Mouse (Mus musculus) erythroblast, embryonic 14.5 days (primary cell): Measurements from ENCODE around the gene Ap4m1. TPM values are rescaled to one million over a fixed set of nuclear protein-coding genes. Genes with fewer than 3 reads are reported as not detected.
"Not testable (repeated sequence)": the region's sequence is repeated elsewhere in the genome, so short reads cannot be mapped to it uniquely, and the experiment has no call there.

Experiments used
- H3K27me3 ChIP-seq: 2 replicates; pipeline ENCODE4 v1.6.1; 2012; ENCODE audit warnings: inconsistent platforms; ENCODE audit not compliant: control insufficient read depth
- H3K36me3 ChIP-seq: 2 replicates; pipeline ENCODE4 v1.6.1; 2012; ENCODE audit warnings: mild to moderate bottlenecking, inconsistent platforms; ENCODE audit not compliant: control insufficient read depth
- H3K4me1 ChIP-seq: 2 replicates; pipeline ENCODE4 v1.6.1; 2012; ENCODE audit warnings: inconsistent platforms; ENCODE audit not compliant: control insufficient read depth
- H3K4me3 ChIP-seq: replicated peaks from 2 replicates; pipeline ENCODE3; 2012; ENCODE audit warnings: moderate library complexity, mild to moderate bottlenecking, inconsistent platforms
- H3K9me3 ChIP-seq: 2 replicates; pipeline ENCODE4 v1.6.1; 2012; ENCODE audit warnings: low read length, inconsistent platforms, mixed read lengths; ENCODE audit not compliant: control insufficient read depth
- GATA1 ChIP-seq: IDR thresholded peaks from 2 replicates; pipeline ENCODE4 v1.6.1; 2012; ENCODE audit warnings: low read length, inconsistent platforms, mixed read lengths
- TAL1 ChIP-seq: IDR thresholded peaks from 3 replicates; pipeline ENCODE4 v1.6.1; 2012; ENCODE audit warnings: low read length, inconsistent platforms, mixed read lengths
- polyA plus RNA-seq: library from polyadenylated mRNA; stranded (reverse); fragments of >175 nt; gene quantifications from 2 replicates; pipeline ENCODE4 v1.2.3, GENCODE M21; 2012

Ap4m1 gene
- polyA plus RNA-seq, 1 experiment, result 1.1 TPM

GRCm38 (mm10) chr5:138193771-138194727 is 22.2 kb downstream of the Ap4m1 start, which contains the start of gene Mblac1:
Gene Mblac1 (plus strand): TSS chr5:138194314.
- Histone ChIP-seq H3K27me3 (no peaks in the 10 kb centered on the region), H3K4me3 (peak within 1 kb of the TSS; percentile 95), H3K4me1 (peaks cover 31% of the 10 kb centered on the region), H3K36me3 (peaks cover 33% of the 10 kb centered on the region), H3K9me3 (no peaks in the 10 kb centered on the region)
- TF ChIP-seq GATA1, result no peak

- Histone ChIP-seq H3K9me3 (no peaks in the 10 kb centered on the region), H3K36me3 (peaks cover 28% of the 10 kb centered on the region), H3K4me1 (peaks cover 27% of the 10 kb centered on the region), H3K27me3 (no peaks in the 10 kb centered on the region), H3K4me3 (peak overlapping the region; percentile 95)
- TF ChIP-seq GATA1 (no peak), TAL1 (no peak)
Measured at GRCm38 (mm10) chr5:138194755-138195345, 23.0 kb downstream of the Ap4m1 start.

GRCm38 (mm10) chr5:138195463-138195862 is 23.7 kb downstream of the Ap4m1 start:
- H3K27me3 ChIP-seq, result no peaks in the 10 kb centered on the region
- H3K4me3 ChIP-seq, result peak overlapping the region; percentile 95
- peaks cover 23% of the 10 kb centered on the region for H3K36me3 ChIP-seq
- no peaks in the 10 kb centered on the region for H3K9me3 ChIP-seq
- TF ChIP-seq GATA1 (no peak), TAL1 (no peak)
- H3K4me1 ChIP-seq, result peaks cover 27% of the 10 kb centered on the region

GRCm38 (mm10) chr5:138199576-138199975 is 27.8 kb downstream of the Ap4m1 start:
- Histone ChIP-seq H3K4me1 (peaks cover 12% of the 10 kb centered on the region), H3K9me3 (peaks cover 6% of the 10 kb centered on the region), H3K36me3 (no peaks in the 10 kb centered on the region), H3K27me3 (no peaks in the 10 kb centered on the region), H3K4me3 (no peak overlapping the region)
- TF ChIP-seq GATA1 (no peak), TAL1 (no peak)

- Histone ChIP-seq H3K4me1 (no peaks in the 10 kb centered on the region), H3K4me3 (no peak overlapping the region)
- TF ChIP-seq GATA1 (no peak), TAL1 (no peak)
Measured at GRCm38 (mm10) chr5:138202086-138202485, 30.3 kb downstream of the Ap4m1 start.

GRCm38 (mm10) chr5:138207253-138207652 is 35.5 kb downstream of the Ap4m1 start:
- Histone ChIP-seq H3K9me3 (peaks cover 28% of the 10 kb centered on the region), H3K4me3 (no peak overlapping the region), H3K36me3 (no peaks in the 10 kb centered on the region), H3K27me3 (no peaks in the 10 kb centered on the region), H3K4me1 (no peaks in the 10 kb centered on the region)
- TF ChIP-seq TAL1, result no peak
- TF ChIP-seq GATA1, result no peak

More at GRCm38 (mm10) chr5:138202086-138202485, 30.3 kb downstream of the Ap4m1 start:
- Histone ChIP-seq H3K9me3 (peaks cover 11% of the 10 kb centered on the region), H3K27me3 (no peaks in the 10 kb centered on the region), H3K36me3 (no peaks in the 10 kb centered on the region)

GRCm38 (mm10) chr5:138207873-138208272 is 36.1 kb downstream of the Ap4m1 start:
- TF ChIP-seq GATA1 (no peak), TAL1 (no peak)
- Histone ChIP-seq H3K4me3 (no peak overlapping the region), H3K36me3 (no peaks in the 10 kb centered on the region), H3K9me3 (peaks cover 28% of the 10 kb centered on the region), H3K4me1 (no peaks in the 10 kb centered on the region), H3K27me3 (no peaks in the 10 kb centered on the region)

- peaks cover 28% of the 10 kb centered on the region for H3K9me3 ChIP-seq
- H3K4me3 ChIP-seq, H3K27me3 ChIP-seq, H3K4me1 ChIP-seq, H3K36me3 ChIP-seq: not testable (repeated sequence)
Measured at GRCm38 (mm10) chr5:138216632-138217031, 44.8 kb downstream of the Ap4m1 start.

GRCm38 (mm10) chr5:138219864-138220263 is 48.1 kb downstream of the Ap4m1 start:
- no peaks in the 10 kb centered on the region for H3K4me1 ChIP-seq
- no peaks in the 10 kb centered on the region for H3K36me3 ChIP-seq
- no peaks in the 10 kb centered on the region for H3K27me3 ChIP-seq
- no peak overlapping the region for H3K4me3 ChIP-seq
- peaks cover 22% of the 10 kb centered on the region for H3K9me3 ChIP-seq
- TF ChIP-seq TAL1, result no peak
- TF ChIP-seq GATA1, result no peak
